Mouse (Mus musculus): Measurements from ENCODE around the gene Cacna1b. TPM values are rescaled to one million over a fixed set of nuclear protein-coding genes. Genes with fewer than 3 reads are reported as not detected.

The Cacna1b gene
- polyA plus RNA-seq, 1 experiment from 2014 or later: 0.08 TPM

DNA sequence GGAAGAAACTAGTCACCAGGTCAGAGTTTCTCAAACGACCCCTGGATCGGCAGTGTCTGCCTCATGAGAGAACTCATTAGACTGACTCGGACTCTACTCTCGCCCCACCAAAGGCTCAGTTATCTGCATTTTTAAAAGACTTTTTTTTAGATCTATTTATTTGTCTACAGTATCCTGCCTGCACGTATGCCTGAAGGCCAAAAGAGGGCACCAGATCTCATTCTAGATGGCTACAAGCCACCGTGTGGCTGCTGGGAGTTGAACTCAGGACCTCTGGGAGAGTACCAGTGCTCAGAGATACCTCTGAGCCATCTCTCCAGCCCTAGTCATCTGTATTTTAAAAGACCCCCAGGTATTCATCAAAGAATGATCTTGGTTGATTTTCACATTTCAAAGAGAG is 201.0 kb downstream of the Cacna1b start:
- Histone ChIP-seq H3K4me1 (ENCODE audit: insufficient read depth, low read depth, low read length) (no peaks in the 10 kb centered on the region), H3K27ac (ENCODE audit: low read length) (no peak overlapping the region), H3K9me3 (ENCODE audit: low read length) (no peaks in the 10 kb centered on the region), H3K4me2 (replicated peaks; ENCODE audit: low read depth, low read length) (no peak overlapping the region), H3K36me3 (ENCODE audit: insufficient read depth, low read length) (no peaks in the 10 kb centered on the region), H3K4me3 (ENCODE audit: low read depth, low read length) (no peak overlapping the region), H3K27me3 (replicated peaks; ENCODE audit: insufficient read depth, low read length) (no peaks in the 10 kb centered on the region), H3K9ac (replicated peaks; ENCODE audit: low read depth) (no peak overlapping the region)
- 72% methylated on average over 6 of the region's 6 CpGs for WGBS
- ATAC-seq (no peak), DNase-seq (ENCODE audit: low spot score) (no peak)
- no peak for TF ChIP-seq EP300 (IDR thresholded peaks at IDR 0.05)
- TF ChIP-seq CTCF (IDR thresholded peaks at IDR 0.05): 0 out of 2 replicates have a peak, but pooled peaks have one; percentile 12

DNA sequence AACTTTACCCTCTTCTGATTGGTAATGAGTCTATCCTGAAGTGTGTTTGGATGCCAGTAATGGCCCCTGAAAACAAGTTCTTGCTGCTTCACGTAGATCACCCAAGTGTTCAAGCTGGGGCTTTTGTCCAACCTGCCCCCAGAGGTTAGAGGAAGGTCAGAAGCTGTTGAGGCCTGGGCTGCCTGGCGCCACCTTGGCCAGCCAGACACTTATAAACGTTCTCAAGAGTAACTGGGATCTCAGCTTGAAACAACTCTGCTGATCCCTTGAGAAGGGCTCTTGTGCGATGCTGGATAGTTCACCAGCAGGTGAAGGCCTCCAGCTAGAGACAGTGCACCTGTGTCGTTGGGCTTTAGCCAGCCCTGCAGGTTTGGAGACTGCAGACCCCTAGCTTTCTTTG is 202.8 kb downstream of the Cacna1b start:
- WGBS: 49% methylated on average over 5 of the region's 5 CpGs

DNA sequence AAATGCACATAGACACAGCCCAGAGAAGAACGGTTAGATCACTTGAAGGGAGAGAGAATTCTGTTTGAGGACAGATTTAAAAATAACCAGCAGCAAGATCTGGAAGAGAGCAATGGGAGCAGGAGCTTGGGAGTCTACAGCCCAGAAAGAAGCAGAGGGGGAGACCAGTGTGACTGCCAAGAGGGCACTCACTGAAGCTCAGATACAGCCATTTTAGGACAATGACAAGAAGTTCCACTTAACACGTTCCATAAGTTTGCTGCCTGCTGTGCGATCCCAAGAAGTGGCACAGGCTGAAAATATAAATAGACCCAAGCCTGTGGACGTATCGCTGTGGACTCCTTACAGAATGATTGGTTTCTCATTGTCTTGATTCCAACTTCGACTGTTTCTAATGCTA is 206.6 kb downstream of the Cacna1b start:
- H3K9ac ChIP-seq (replicated peaks; ENCODE audit: low read depth): no peak overlapping the region
- TF ChIP-seq CTCF (IDR thresholded peaks at IDR 0.05): no peak
- ATAC-seq: no peak

More for the DNA sequence above, 202.8 kb downstream of the Cacna1b start:
- no peaks in the 10 kb centered on the region for H3K9me3 ChIP-seq (ENCODE audit: low read length)
- DNase-seq (ENCODE audit: low spot score) (peak; percentile 23), ATAC-seq (peak; percentile 72)
- H3K27ac ChIP-seq (ENCODE audit: low read length): peak overlapping the region; percentile 6; the same call in 1 of the 2 replicates
- H3K27me3 ChIP-seq (replicated peaks; ENCODE audit: insufficient read depth, low read length): no peaks in the 10 kb centered on the region
- H3K4me1 ChIP-seq (ENCODE audit: insufficient read depth, low read depth, low read length): no peaks in the 10 kb centered on the region
- no peak overlapping the region for H3K9ac ChIP-seq (replicated peaks; ENCODE audit: low read depth)
- TF ChIP-seq EP300 (IDR thresholded peaks at IDR 0.05) (no peak), CTCF (IDR thresholded peaks at IDR 0.05) (no peak)
- no peak overlapping the region for H3K4me3 ChIP-seq (ENCODE audit: low read depth, low read length)
- H3K36me3 ChIP-seq (ENCODE audit: insufficient read depth, low read length): no peaks in the 10 kb centered on the region
- H3K4me2 ChIP-seq (replicated peaks; ENCODE audit: low read depth, low read length): no peak overlapping the region

DNA sequence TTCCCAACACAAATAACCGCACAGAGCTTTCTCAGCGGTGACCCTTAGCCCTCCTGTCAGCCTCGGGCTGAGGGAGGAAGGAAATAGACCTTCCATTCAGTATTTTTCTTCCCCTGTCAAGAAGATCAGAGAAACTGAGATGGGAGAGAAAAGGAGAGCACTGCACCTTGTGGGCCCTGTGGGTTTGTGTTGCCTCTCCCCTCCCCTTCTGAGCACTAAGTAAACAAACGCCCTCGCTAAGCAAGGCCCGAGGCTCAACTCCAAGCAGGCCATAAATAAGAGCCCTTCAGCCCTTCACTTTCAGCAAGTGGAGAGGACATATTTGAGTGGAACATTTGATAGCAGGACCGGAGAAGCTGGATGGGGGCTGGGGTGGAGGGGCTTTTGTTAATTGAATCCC is 209.0 kb downstream of the Cacna1b start:
- DNase-seq (ENCODE audit: low spot score): peak; percentile 64
- Histone ChIP-seq H3K27me3 (replicated peaks; ENCODE audit: insufficient read depth, low read length) (no peaks in the 10 kb centered on the region), H3K4me2 (replicated peaks; ENCODE audit: low read depth, low read length) (no peak overlapping the region), H3K4me3 (ENCODE audit: low read depth, low read length) (no peak overlapping the region), H3K27ac (ENCODE audit: low read length) (no peak overlapping the region), H3K9ac (replicated peaks; ENCODE audit: low read depth) (no peak overlapping the region), H3K36me3 (ENCODE audit: insufficient read depth, low read length) (no peaks in the 10 kb centered on the region), H3K9me3 (ENCODE audit: low read length) (no peaks in the 10 kb centered on the region), H3K4me1 (ENCODE audit: insufficient read depth, low read depth, low read length) (no peaks in the 10 kb centered on the region)
- peak; percentile 81 for ATAC-seq
- TF ChIP-seq CTCF (IDR thresholded peaks at IDR 0.05) (no peak), EP300 (IDR thresholded peaks at IDR 0.05) (no peak)
- 4% methylated on average over 7 of the region's 7 CpGs for WGBS

More for the DNA sequence above, 206.6 kb downstream of the Cacna1b start:
- H3K4me2 ChIP-seq (replicated peaks; ENCODE audit: low read depth, low read length): no peak overlapping the region
- no peak overlapping the region for H3K27ac ChIP-seq (ENCODE audit: low read length)
- DNase-seq (ENCODE audit: low spot score): no peak
- WGBS: 51% methylated on average over 6 of the region's 6 CpGs
- H3K36me3 ChIP-seq (ENCODE audit: insufficient read depth, low read length): no peaks in the 10 kb centered on the region
- no peaks in the 10 kb centered on the region for H3K27me3 ChIP-seq (replicated peaks; ENCODE audit: insufficient read depth, low read length)
- no peaks in the 10 kb centered on the region for H3K9me3 ChIP-seq (ENCODE audit: low read length)
- no peak overlapping the region for H3K4me3 ChIP-seq (ENCODE audit: low read depth, low read length)
- no peaks in the 10 kb centered on the region for H3K4me1 ChIP-seq (ENCODE audit: insufficient read depth, low read depth, low read length)

Other genes starting within 250 kb of the Cacna1b start
- gene Ehmt1, start 156.5 kb upstream of the Cacna1b start, polyA plus RNA-seq (2015; fragmentation: Nextera tagmentation; extraction: Ambion mirVana): 39.1 and 45.0 TPM in 2 replicates
- gene Arrdc1, start 172.1 kb upstream of the Cacna1b start, polyA plus RNA-seq (2015; fragmentation: Nextera tagmentation; extraction: Ambion mirVana): 174 and 180 TPM in 2 replicates
- gene Zmynd19, start 186.6 kb upstream of the Cacna1b start, polyA plus RNA-seq (2015; fragmentation: Nextera tagmentation; extraction: Ambion mirVana): 5.0 and 7.3 TPM in 2 replicates
- 12.3 and 13.3 TPM in 2 replicates for gene Dph7, start 199.2 kb upstream of the Cacna1b start, polyA plus RNA-seq (2015; fragmentation: Nextera tagmentation; extraction: Ambion mirVana)
- 90.0 and 98.4 TPM in 2 replicates for gene Mrpl41, start 211.9 kb upstream of the Cacna1b start, polyA plus RNA-seq (2015; fragmentation: Nextera tagmentation; extraction: Ambion mirVana)
- gene Pnpla7, start 212.9 kb upstream of the Cacna1b start, polyA plus RNA-seq (2015; fragmentation: Nextera tagmentation; extraction: Ambion mirVana): 8.4 and 8.6 TPM in 2 replicates

Data from lung, postnatal 0 days (tissue).